1 mouse cellular context compared by ENCODE assay signal in the genomic region with DNA sequence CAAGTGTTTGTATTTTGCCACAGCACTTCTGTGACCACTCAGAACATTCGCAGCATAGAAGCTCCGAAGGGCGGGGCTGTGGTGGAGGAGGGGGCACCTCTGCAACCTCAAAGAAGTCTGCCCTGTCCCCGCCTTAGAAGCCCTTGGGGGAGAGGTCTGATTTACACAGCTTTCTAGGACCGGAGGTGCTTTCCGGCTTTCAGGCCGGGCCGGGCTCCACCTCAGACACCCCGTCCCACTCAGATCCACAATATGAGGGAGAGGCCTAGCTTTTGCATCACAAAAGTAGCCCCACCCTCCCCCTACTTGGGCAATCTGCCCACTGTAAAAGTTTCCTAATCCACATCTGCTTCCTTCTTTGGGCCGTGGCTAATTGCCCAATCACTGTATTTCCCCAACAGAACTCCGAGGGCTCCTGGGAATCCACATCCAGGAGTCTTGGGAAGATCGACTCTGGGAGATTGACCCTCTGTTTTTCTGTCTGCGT.
TF ChIP-seq lines count a peak whose summit lies in the region.

No protein-coding gene starts in this region.

TF ChIP-seq in MEL, 35 proteins besides CTCF, POLR2A, EP300 and RAD21:
- no peak for TF ChIP-seq KAT2A (conservative IDR thresholded peaks at IDR 0.05; ENCODE audit: low read depth, low read length)
- no peak for TF ChIP-seq ZMIZ1 (IDR thresholded peaks at IDR 0.05; ENCODE audit: low read depth, low read length)
- no peak for TF ChIP-seq TBP (IDR thresholded peaks at IDR 0.05; ENCODE audit: low read depth, low read length)
- TF ChIP-seq POLR2AphosphoS2 (IDR thresholded peaks at IDR 0.05; ENCODE audit: low read length), result no peak
